Mouse (Mus musculus) midbrain, postnatal 0 days (tissue): ENCODE data around the gene Magoh. TPM values are rescaled to one million over a fixed set of nuclear protein-coding genes. Genes with fewer than 3 reads are reported as not detected.

Experiments used
- ATAC-seq: fragments of 200-750 bp; cut with Nextera tagmentation; 2 replicates; pipeline ENCODE4 v1.8.0; 2017; ENCODE audit warnings: moderate number of reproducible peaks, mild to moderate bottlenecking, moderate TSS enrichment, moderate library complexity; ENCODE audit not compliant: low FRiP score
- DNase-seq: peaks from one replicate; pipeline ENCODE4 v3.0.0-alpha.2; 2015; ENCODE audit warnings: low spot score
- H3K27ac ChIP-seq: fragments of 300-500 bp; sonication (generic); 2 replicates; pipeline ENCODE4 v1.5.1; 2014; ENCODE audit warnings: low read depth, mild to moderate bottlenecking, low read length, mixed read lengths
- H3K27me3 ChIP-seq: fragments of 300-500 bp; sonication (generic); 2 replicates; pipeline ENCODE4 v1.6.1; 2014; ENCODE audit warnings: low read length, control low read depth, mixed read lengths; ENCODE audit not compliant: insufficient read depth
- H3K36me3 ChIP-seq: fragments of 300-500 bp; sonication (generic); 2 replicates; pipeline ENCODE4 v1.6.1; 2014; ENCODE audit warnings: low read length, control low read depth, mixed read lengths; ENCODE audit not compliant: insufficient read depth
- H3K4me1 ChIP-seq: fragments of 300-500 bp; sonication (generic); 2 replicates; pipeline ENCODE4 v1.6.1; 2014; ENCODE audit warnings: mild to moderate bottlenecking, control low read depth, antibody characterized with exemption, low read length, mixed read lengths; ENCODE audit not compliant: insufficient read depth
- H3K4me2 ChIP-seq: fragments of 300-500 bp; sonication (generic); 2 replicates; pipeline ENCODE4 v1.6.1; 2014; ENCODE audit warnings: low read depth, mild to moderate bottlenecking, low read length, mixed read lengths; ENCODE audit not compliant: poor library complexity, severe bottlenecking
- H3K4me3 ChIP-seq: fragments of 300-500 bp; sonication (generic); 2 replicates; pipeline ENCODE4 v1.5.1; 2014; ENCODE audit warnings: low read depth, mild to moderate bottlenecking, low read length, moderate library complexity
- H3K9ac ChIP-seq: fragments of 300-500 bp; sonication (generic); replicated peaks from 2 replicates; pipeline ENCODE4 v1.6.1; 2014; ENCODE audit warnings: mild to moderate bottlenecking, low read length, moderate library complexity, mixed read lengths; ENCODE audit not compliant: poor library complexity, severe bottlenecking
- H3K9me3 ChIP-seq: fragments of 300-500 bp; sonication (generic); 2 replicates; pipeline ENCODE4 v1.6.1; 2016; ENCODE audit warnings: low read length, control low read depth
- CTCF ChIP-seq: IDR thresholded peaks from 2 replicates; pipeline ENCODE4 v1.5.1; 2016; ENCODE audit warnings: antibody characterized with exemption, mild to moderate bottlenecking
- WGBS: fragments of 180-500 bp; shearing (Covaris S2); extraction: QIAGEN DNeasy Blood & Tissue Kit; methylation state at CpG from one replicate; pipeline ENCODE4 v1.1.7; 2014; 5-methylcytosine and 5-hydroxymethylcytosine counted together
- polyA plus RNA-seq: library from polyadenylated mRNA; unstranded; fragments of >200 nt; fragmentation: Nextera tagmentation; extraction: Ambion mirVana; gene quantifications from 2 replicates; pipeline ENCODE4 v1.2.1, GENCODE M21; 2015
- total RNA-seq: library from RNA; depleted of rRNA; stranded (reverse); fragments of >200 nt; gene quantifications from 2 replicates; pipeline ENCODE4 v1.2.3, GENCODE M21; 2014

The Magoh gene
- total and polyA plus RNA-seq, 2 experiments from 2014 or later: 44.5 to 124 TPM

GRCm38 (mm10) chr4:107910020-107910419 is 30.5 kb downstream of the Magoh start:
- no peak overlapping the region for H3K4me3 ChIP-seq
- ATAC-seq (no peak), DNase-seq (no peak)
- H3K36me3 ChIP-seq: peaks cover 26% of the 10 kb centered on the region
- no peaks in the 10 kb centered on the region for H3K9me3 ChIP-seq
- H3K27ac ChIP-seq: no peak overlapping the region
- H3K4me2 ChIP-seq: no peak overlapping the region
- TF ChIP-seq CTCF: no peak
- H3K4me1 ChIP-seq: no peaks in the 10 kb centered on the region
- H3K9ac ChIP-seq: no peak overlapping the region
- H3K27me3 ChIP-seq: no peaks in the 10 kb centered on the region
- 93% methylated on average over 4 of the region's 4 CpGs for WGBS

GRCm38 (mm10) chr4:107920336-107920735 is 40.8 kb downstream of the Magoh start:
- Histone ChIP-seq H3K9me3 (no peaks in the 10 kb centered on the region), H3K4me1 (no peaks in the 10 kb centered on the region), H3K27ac (no peak overlapping the region), H3K27me3 (no peaks in the 10 kb centered on the region), H3K9ac (no peak overlapping the region), H3K4me3 (no peak overlapping the region), H3K4me2 (no peak overlapping the region), H3K36me3 (no peaks in the 10 kb centered on the region)
- 97% methylated on average over 2 of the region's 2 CpGs for WGBS
- ATAC-seq: no peak
- DNase-seq: no peak
- TF ChIP-seq CTCF: no peak

GRCm38 (mm10) chr4:107921152-107921695 is 41.7 kb downstream of the Magoh start:
- Histone ChIP-seq H3K9ac (no peak overlapping the region), H3K4me3 (no peak overlapping the region), H3K4me2 (no peak overlapping the region), H3K36me3 (no peaks in the 10 kb centered on the region), H3K4me1 (no peaks in the 10 kb centered on the region), H3K27ac (no peak overlapping the region), H3K9me3 (no peaks in the 10 kb centered on the region), H3K27me3 (no peaks in the 10 kb centered on the region)
- ATAC-seq (no peak), DNase-seq (no peak)
- no peak for TF ChIP-seq CTCF
- WGBS: 81% methylated on average over 8 of the region's 8 CpGs

GRCm38 (mm10) chr4:107921952-107922351 is 42.4 kb downstream of the Magoh start:
- Histone ChIP-seq H3K4me1 (no peaks in the 10 kb centered on the region), H3K4me2 (no peak overlapping the region), H3K27ac (no peak overlapping the region), H3K9ac (no peak overlapping the region; the same call in 1 of the 2 replicates), H3K9me3 (no peaks in the 10 kb centered on the region), H3K27me3 (no peaks in the 10 kb centered on the region), H3K4me3 (no peak overlapping the region), H3K36me3 (no peaks in the 10 kb centered on the region)
- no peak for TF ChIP-seq CTCF
- ATAC-seq (no peak), DNase-seq (no peak)
- 56% methylated on average over 4 of the region's 4 CpGs for WGBS

- Histone ChIP-seq H3K4me1 (no peaks in the 10 kb centered on the region), H3K9me3 (no peaks in the 10 kb centered on the region), H3K4me3 (peak within 1 kb of the TSS; percentile 65), H3K4me2 (peak within 1 kb of the TSS; percentile 65), H3K27me3 (no peaks in the 10 kb centered on the region), H3K9ac (peak within 1 kb of the TSS; percentile 70), H3K36me3 (no peaks in the 10 kb centered on the region), H3K27ac (0 out of 2 replicates have a peak within 1 kb of the TSS, but pooled peaks have one; percentile 57)
- peak; percentile 47 for TF ChIP-seq CTCF
- peak; percentile 92 for DNase-seq
- ATAC-seq: peak; percentile 88
- WGBS: 1% methylated on average over 38 of the region's 38 CpGs
Measured at GRCm38 (mm10) chr4:107923145-107923802, 43.7 kb downstream of the Magoh start, which contains the start of gene Cpt2. Gene Cpt2 (minus strand): TSS chr4:107923610.

GRCm38 (mm10) chr4:107923803-107924194 is 44.2 kb downstream of the Magoh start:
- H3K27ac ChIP-seq: no peak overlapping the region
- WGBS: 42% methylated on average over 7 of the region's 7 CpGs
- 0 out of 2 replicates have a peak overlapping the region, but pooled peaks have one; percentile 70 for H3K9ac ChIP-seq
- H3K27me3 ChIP-seq: no peaks in the 10 kb centered on the region
- H3K36me3 ChIP-seq: no peaks in the 10 kb centered on the region
- TF ChIP-seq CTCF: no peak
- no peak for DNase-seq
- H3K4me2 ChIP-seq: peak overlapping the region; percentile 65
- H3K4me1 ChIP-seq: no peaks in the 10 kb centered on the region
- H3K9me3 ChIP-seq: no peaks in the 10 kb centered on the region
- peak; percentile 58; the same call in 1 of the 2 replicates for ATAC-seq
- peak overlapping the region; percentile 65 for H3K4me3 ChIP-seq
